Mouse (Mus musculus): ENCODE results near the gene Elovl2. TPM values are rescaled to one million over a fixed set of nuclear protein-coding genes. Genes with fewer than 3 reads are reported as not detected.

The Elovl2 gene
- polyA plus RNA-seq, 1 experiment from 2014 or later = 7.2 TPM

Other genes with a start within 250 kb of the Elovl2 start
- gene Pak1ip1, start 219.4 kb downstream of the Elovl2 start, polyA plus RNA-seq (2015; fragmentation: Nextera tagmentation; extraction: Ambion mirVana) = 68.0 and 70.5 TPM in 2 replicates
- gene Tmem14c, start 204.1 kb downstream of the Elovl2 start, polyA plus RNA-seq (2015; fragmentation: Nextera tagmentation; extraction: Ambion mirVana) = 249 and 264 TPM in 2 replicates
- 0.35 and 0.49 TPM in 2 replicates for gene Mak, start 140.7 kb downstream of the Elovl2 start, polyA plus RNA-seq (2015; fragmentation: Nextera tagmentation; extraction: Ambion mirVana)
- not detected in 2 replicates for gene Gcm2, start 109.4 kb downstream of the Elovl2 start, polyA plus RNA-seq (2015; fragmentation: Nextera tagmentation; extraction: Ambion mirVana)
- 0.31 and 0.32 TPM in 2 replicates for gene Sycp2l, start 106.1 kb downstream of the Elovl2 start, polyA plus RNA-seq (2015; fragmentation: Nextera tagmentation; extraction: Ambion mirVana)
- gene Smim13, start 29.4 kb upstream of the Elovl2 start, polyA plus RNA-seq (2015; fragmentation: Nextera tagmentation; extraction: Ambion mirVana) = 14.1 and 14.4 TPM in 2 replicates
- not detected in 2 replicates for gene Gm17364, start 53.6 kb upstream of the Elovl2 start, polyA plus RNA-seq (2015; fragmentation: Nextera tagmentation; extraction: Ambion mirVana)